Mouse (Mus musculus) C2C12 (cell line): Measurements from ENCODE around the gene Zfp184.

Experiments used
- CEBPB ChIP-seq: IDR thresholded peaks from one replicate; pipeline ENCODE4 v1.6.1; 2011; ENCODE audit warnings: low read depth, mild to moderate bottlenecking, control low read depth, moderate library complexity
- CTCF ChIP-seq: IDR thresholded peaks from one replicate; pipeline ENCODE4 v1.5.1; 2011; ENCODE audit not compliant: control insufficient read depth, insufficient read depth, insufficient read length
- FOSL1 ChIP-seq: IDR thresholded peaks from one replicate; pipeline ENCODE4 v1.8.0; 2011; ENCODE audit warnings: mild to moderate bottlenecking, low read length; ENCODE audit not compliant: poor library complexity, insufficient read depth, severe bottlenecking
- MAX ChIP-seq: IDR thresholded peaks from one replicate; pipeline ENCODE4 v1.6.1; 2011; ENCODE audit warnings: mild to moderate bottlenecking, control low read depth
- MYOD1 ChIP-seq: IDR thresholded peaks from one replicate; pipeline ENCODE4 v1.6.1; 2011; ENCODE audit warnings: low read depth; ENCODE audit not compliant: control insufficient read depth, insufficient read length
- USF1 ChIP-seq: IDR thresholded peaks from one replicate; pipeline ENCODE4 v1.6.1; 2011; ENCODE audit warnings: low read depth, mild to moderate bottlenecking, control low read depth, moderate library complexity

GRCm38 (mm10) chr13:21944926-21945740, at the start of gene Zfp184:
- TF ChIP-seq MAX (no peak), CEBPB (no peak), CTCF (no peak), MYOD1 (no peak), USF1 (no peak), FOSL1 (no peak)
